Mouse (Mus musculus): ENCODE measurements around the gene Gng12. TPM values are rescaled to one million over a fixed set of nuclear protein-coding genes. Genes with fewer than 3 reads are reported as not detected.
A peak's percentile ranks its signal among the peaks of the same experiment; 100 is the strongest.

Gene Gng12
- polyA plus RNA-seq, 1 experiment from 2014 or later, result 77.1 TPM

DNA sequence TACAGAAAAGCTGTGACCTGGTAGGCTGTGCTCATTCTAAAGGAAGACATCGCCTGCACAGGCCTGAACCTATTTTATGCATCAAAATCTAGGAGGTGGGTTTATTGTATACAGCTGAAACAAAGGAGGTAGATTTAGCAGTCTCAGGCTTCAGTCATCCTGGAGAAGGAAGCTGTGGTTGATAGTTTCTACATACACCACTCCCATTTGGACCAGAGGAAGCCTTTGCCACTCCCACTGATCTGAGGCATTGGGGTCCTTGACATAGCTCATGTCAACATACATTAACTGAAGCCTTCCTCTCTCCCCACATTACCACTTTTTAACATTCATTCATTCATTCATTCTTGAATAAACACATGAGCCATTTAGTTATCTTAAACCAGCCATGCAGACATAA lies 99.6 kb downstream of the Gng12 start:
- Histone ChIP-seq H3K4me2 (replicated peaks; ENCODE audit: low read depth, low read length) (no peak overlapping the region), H3K36me3 (ENCODE audit: insufficient read depth, low read length) (no peaks in the 10 kb centered on the region), H3K27ac (ENCODE audit: low read length) (no peak overlapping the region), H3K27me3 (replicated peaks; ENCODE audit: insufficient read depth, low read length) (no peaks in the 10 kb centered on the region), H3K9me3 (ENCODE audit: low read length) (no peaks in the 10 kb centered on the region), H3K9ac (replicated peaks; ENCODE audit: low read depth) (no peak overlapping the region), H3K4me3 (ENCODE audit: low read depth, low read length) (no peak overlapping the region), H3K4me1 (ENCODE audit: insufficient read depth, low read depth, low read length) (peaks cover 9% of the 10 kb centered on the region; the same call in 1 of the 2 replicates)
- no peak for TF ChIP-seq EP300 (IDR thresholded peaks at IDR 0.05)
- TF ChIP-seq CTCF (IDR thresholded peaks at IDR 0.05), result no peak
- no peak for DNase-seq (ENCODE audit: low spot score)
- WGBS, result 95% methylated on average over 1 of the region's 1 CpGs
- ATAC-seq, result no peak

DNA sequence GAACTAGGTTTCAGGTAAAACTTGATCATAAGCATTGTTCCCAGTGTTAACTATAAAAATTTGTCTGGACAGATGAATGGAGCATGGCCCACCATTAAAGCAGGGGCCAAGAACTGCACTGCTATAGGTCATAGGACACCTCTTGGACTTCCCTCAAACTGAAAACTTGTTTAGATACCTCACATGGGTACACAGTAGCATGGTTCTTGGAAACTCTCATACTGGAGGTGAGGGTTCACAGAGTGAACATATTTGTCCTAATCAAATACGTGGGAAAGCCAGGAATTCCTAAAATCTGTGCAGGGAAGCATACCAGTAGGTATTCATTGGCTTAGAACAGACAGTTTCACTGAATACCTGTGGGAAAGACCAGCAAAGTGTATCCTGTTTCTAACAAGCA lies 100.1 kb downstream of the Gng12 start:
- TF ChIP-seq EP300 (IDR thresholded peaks at IDR 0.05) (no peak), CTCF (IDR thresholded peaks at IDR 0.05) (no peak)
- no peak for DNase-seq (ENCODE audit: low spot score)
- H3K4me3 ChIP-seq (ENCODE audit: low read depth, low read length), result no peak overlapping the region
- H3K27me3 ChIP-seq (replicated peaks; ENCODE audit: insufficient read depth, low read length), result no peaks in the 10 kb centered on the region
- WGBS, result 52% methylated on average over 1 of the region's 1 CpGs
- H3K9ac ChIP-seq (replicated peaks; ENCODE audit: low read depth), result no peak overlapping the region
- H3K4me1 ChIP-seq (ENCODE audit: insufficient read depth, low read depth, low read length), result peaks cover 9% of the 10 kb centered on the region; the same call in 1 of the 2 replicates
- no peak overlapping the region for H3K4me2 ChIP-seq (replicated peaks; ENCODE audit: low read depth, low read length)
- H3K36me3 ChIP-seq (ENCODE audit: insufficient read depth, low read length), result no peaks in the 10 kb centered on the region
- ATAC-seq, result no peak
- H3K27ac ChIP-seq (ENCODE audit: low read length), result no peak overlapping the region
- H3K9me3 ChIP-seq (ENCODE audit: low read length), result no peaks in the 10 kb centered on the region

DNA sequence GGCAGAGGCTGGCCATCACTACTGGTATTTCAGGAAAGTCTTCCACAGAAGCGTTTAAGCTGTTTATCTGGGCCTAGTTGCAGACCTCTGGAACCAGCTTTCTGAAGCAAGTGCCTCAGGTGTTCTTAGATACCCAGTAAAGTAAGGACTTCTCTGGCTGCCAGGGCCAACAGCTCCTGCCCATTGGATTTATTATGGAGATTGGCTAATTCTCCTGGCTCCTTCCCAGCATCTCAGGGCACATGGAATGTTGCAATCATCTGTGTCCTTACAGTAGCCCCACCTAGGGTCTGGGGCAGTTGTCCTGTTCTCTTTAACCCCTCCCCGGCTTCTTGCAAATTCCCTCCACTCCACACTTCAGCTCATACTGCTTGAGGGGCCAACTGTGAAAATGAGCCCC lies 102.4 kb downstream of the Gng12 start:
- Histone ChIP-seq H3K36me3 (ENCODE audit: insufficient read depth, low read length) (no peaks in the 10 kb centered on the region), H3K27me3 (replicated peaks; ENCODE audit: insufficient read depth, low read length) (no peaks in the 10 kb centered on the region), H3K9ac (replicated peaks; ENCODE audit: low read depth) (no peak overlapping the region), H3K4me3 (ENCODE audit: low read depth, low read length) (no peak overlapping the region), H3K4me2 (replicated peaks; ENCODE audit: low read depth, low read length) (no peak overlapping the region), H3K27ac (ENCODE audit: low read length) (no peak overlapping the region), H3K9me3 (ENCODE audit: low read length) (no peaks in the 10 kb centered on the region), H3K4me1 (ENCODE audit: insufficient read depth, low read depth, low read length) (peaks cover 9% of the 10 kb centered on the region; the same call in 1 of the 2 replicates)
- DNase-seq (ENCODE audit: low spot score) (peak; percentile 72), ATAC-seq (peak; percentile 75)
- TF ChIP-seq CTCF (IDR thresholded peaks at IDR 0.05) (no peak), EP300 (IDR thresholded peaks at IDR 0.05) (0 out of 2 replicates have a peak, but pooled peaks have one; percentile 24)
- 68% methylated on average over 2 of the region's 2 CpGs for WGBS

DNA sequence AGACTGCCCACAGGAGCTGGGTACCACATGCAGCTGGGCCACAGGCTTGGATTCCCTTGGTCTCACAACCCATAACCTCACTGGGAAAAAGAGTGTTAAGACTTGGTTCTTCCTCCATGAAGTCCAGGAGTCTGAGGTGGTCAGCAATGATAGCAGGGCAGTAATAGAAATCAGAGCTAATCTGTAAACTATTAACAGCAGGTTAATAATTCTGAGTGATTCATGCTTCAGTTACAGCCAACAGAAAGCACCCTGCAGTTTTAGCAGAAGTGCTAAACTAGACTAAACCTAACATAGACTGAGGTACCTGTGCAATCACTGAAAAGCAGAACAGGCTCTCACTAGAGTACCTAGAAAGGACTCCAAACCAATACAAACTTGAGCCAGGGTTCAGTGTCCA lies 103.6 kb downstream of the Gng12 start:
- H3K9me3 ChIP-seq (ENCODE audit: low read length), result no peaks in the 10 kb centered on the region
- no peaks in the 10 kb centered on the region for H3K27me3 ChIP-seq (replicated peaks; ENCODE audit: insufficient read depth, low read length)
- peaks cover 9% of the 10 kb centered on the region; the same call in 1 of the 2 replicates for H3K4me1 ChIP-seq (ENCODE audit: insufficient read depth, low read depth, low read length)
- no peaks in the 10 kb centered on the region for H3K36me3 ChIP-seq (ENCODE audit: insufficient read depth, low read length)
- DNase-seq (ENCODE audit: low spot score) (no peak), ATAC-seq (no peak)
- H3K4me2 ChIP-seq (replicated peaks; ENCODE audit: low read depth, low read length), result no peak overlapping the region
- H3K27ac ChIP-seq (ENCODE audit: low read length), result no peak overlapping the region
- H3K9ac ChIP-seq (replicated peaks; ENCODE audit: low read depth), result no peak overlapping the region
- no peak overlapping the region for H3K4me3 ChIP-seq (ENCODE audit: low read depth, low read length)
- TF ChIP-seq CTCF (IDR thresholded peaks at IDR 0.05) (no peak), EP300 (IDR thresholded peaks at IDR 0.05) (no peak)

DNA sequence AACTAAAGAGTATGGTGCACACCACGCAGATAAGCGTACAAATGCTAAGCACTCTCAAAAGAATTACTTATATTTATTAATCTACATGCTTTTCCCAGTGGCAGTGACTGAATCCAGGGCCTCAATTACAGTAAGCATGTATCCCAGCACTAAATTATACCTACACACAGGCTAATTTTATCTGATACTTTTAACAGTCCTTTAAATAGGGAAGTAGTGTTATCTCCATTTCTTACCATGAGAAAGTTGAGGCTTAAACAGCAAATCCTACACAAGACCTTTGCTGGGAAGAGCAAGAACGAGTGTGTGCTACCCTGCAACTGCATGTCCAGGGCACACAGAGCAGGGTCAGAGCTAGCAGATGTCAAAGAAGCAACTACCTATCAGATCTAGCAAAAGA lies 113.7 kb downstream of the Gng12 start:
- no peaks in the 10 kb centered on the region for H3K9me3 ChIP-seq (ENCODE audit: low read length)
- 82% methylated on average over 3 of the region's 3 CpGs for WGBS

DNA sequence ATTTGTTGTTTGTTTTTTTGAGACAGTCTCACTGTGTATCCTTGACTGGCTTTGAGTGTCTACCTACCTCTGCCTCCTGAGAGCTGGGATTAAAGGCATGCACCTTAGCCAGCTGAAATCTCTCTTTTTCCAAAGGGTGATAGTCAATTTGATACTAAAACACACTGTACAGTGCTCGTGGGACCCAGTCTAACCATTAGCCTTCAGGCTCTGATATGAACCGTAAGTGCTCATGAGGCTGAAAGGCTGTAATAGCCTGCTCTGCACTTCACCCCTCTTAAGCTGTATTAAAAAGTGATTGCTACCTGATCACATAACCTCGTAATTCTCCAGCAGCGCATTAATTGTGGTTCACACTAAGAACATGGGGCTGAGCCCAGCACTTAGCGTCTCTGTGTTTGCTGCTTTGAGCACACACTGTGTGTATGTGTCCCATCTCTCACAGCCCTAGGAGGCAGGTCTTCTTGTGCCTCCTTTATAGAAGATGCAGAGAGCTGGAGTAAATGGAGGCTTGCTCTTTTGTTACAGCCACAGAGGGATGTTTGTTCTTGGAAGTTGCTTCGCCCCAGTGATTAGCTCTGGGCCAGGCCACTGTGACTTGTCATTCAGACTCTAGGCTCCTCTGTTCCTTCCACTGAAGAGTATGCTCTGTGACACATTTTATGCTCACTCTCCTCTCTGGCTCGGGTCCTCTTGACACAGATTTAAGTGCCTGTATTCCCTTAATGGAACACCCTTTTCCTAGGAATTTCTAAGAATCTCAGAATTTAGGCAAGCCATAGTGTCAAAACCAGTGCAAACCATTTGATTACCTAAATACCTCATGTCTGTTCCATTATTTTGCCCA lies 114.4 kb downstream of the Gng12 start:
- no peak overlapping the region for H3K4me2 ChIP-seq (replicated peaks; ENCODE audit: low read depth, low read length)
- 67% methylated on average over 7 of the region's 7 CpGs for WGBS
- no peak overlapping the region for H3K27ac ChIP-seq (ENCODE audit: low read length)
- no peak overlapping the region for H3K4me3 ChIP-seq (ENCODE audit: low read depth, low read length)
- peaks cover 5% of the 10 kb centered on the region; the same call in 1 of the 2 replicates for H3K4me1 ChIP-seq (ENCODE audit: insufficient read depth, low read depth, low read length)
- H3K36me3 ChIP-seq (ENCODE audit: insufficient read depth, low read length), result no peaks in the 10 kb centered on the region
- DNase-seq (ENCODE audit: low spot score), result no peak
- ATAC-seq, result peak; percentile 44
- H3K9ac ChIP-seq (replicated peaks; ENCODE audit: low read depth), result no peak overlapping the region
- H3K9me3 ChIP-seq (ENCODE audit: low read length), result no peaks in the 10 kb centered on the region
- TF ChIP-seq EP300 (IDR thresholded peaks at IDR 0.05) (no peak), CTCF (IDR thresholded peaks at IDR 0.05) (no peak)
- no peaks in the 10 kb centered on the region for H3K27me3 ChIP-seq (replicated peaks; ENCODE audit: insufficient read depth, low read length)

More for the DNA sequence above, 113.7 kb downstream of the Gng12 start:
- no peak for TF ChIP-seq CTCF (IDR thresholded peaks at IDR 0.05)
- TF ChIP-seq EP300 (IDR thresholded peaks at IDR 0.05), result no peak
- no peaks in the 10 kb centered on the region for H3K27me3 ChIP-seq (replicated peaks; ENCODE audit: insufficient read depth, low read length)
- H3K4me1 ChIP-seq (ENCODE audit: insufficient read depth, low read depth, low read length), result no peaks in the 10 kb centered on the region; the same call in 1 of the 2 replicates
- H3K36me3 ChIP-seq (ENCODE audit: insufficient read depth, low read length), result no peaks in the 10 kb centered on the region
- H3K4me3 ChIP-seq (ENCODE audit: low read depth, low read length), result no peak overlapping the region
- no peak overlapping the region for H3K27ac ChIP-seq (ENCODE audit: low read length)
- no peak for ATAC-seq
- no peak for DNase-seq (ENCODE audit: low spot score)
- H3K9ac ChIP-seq (replicated peaks; ENCODE audit: low read depth), result no peak overlapping the region
- no peak overlapping the region for H3K4me2 ChIP-seq (replicated peaks; ENCODE audit: low read depth, low read length)
